Mouse (Mus musculus) megakaryocyte, embryonic 14.5 days (primary cell): ENCODE data around the gene Rasa1.

Experiments
- FLI1 ChIP-seq: IDR thresholded peaks from 2 replicates; pipeline ENCODE4 v1.6.1; 2012; ENCODE audit warnings: low read length, inconsistent platforms, mixed read lengths
- GATA1 ChIP-seq: IDR thresholded peaks from 3 replicates; pipeline ENCODE4 v1.6.1; 2012; ENCODE audit warnings: mixed read lengths, low read length, inconsistent platforms, borderline replicate concordance

DNA sequence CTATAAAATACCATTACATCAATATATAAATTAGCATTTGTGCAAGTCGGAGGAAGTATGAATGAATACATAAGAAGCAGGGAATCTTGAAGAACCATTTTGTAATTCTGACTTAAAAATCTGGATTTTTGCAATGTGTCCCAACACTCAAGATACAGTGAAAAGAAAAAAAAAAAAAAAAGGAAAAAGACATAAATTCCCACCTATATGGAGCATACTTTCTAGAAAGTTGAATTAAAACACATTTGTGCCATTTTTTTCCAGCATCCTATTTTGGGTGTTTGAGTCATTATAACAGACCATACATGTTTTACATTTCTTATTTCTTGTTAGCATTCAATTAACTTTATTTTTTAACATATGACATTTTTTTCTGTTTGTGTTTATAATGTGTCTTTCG is 21.6 kb upstream of the Rasa1 start:
- TF ChIP-seq FLI1 (no peak), GATA1 (no peak)
